Mouse (Mus musculus) embryonic facial prominence, embryonic 10.5 days (tissue): ENCODE measurements at regions not wholly inside any gene's neighbourhood (a gene's known extent, or its start where the extent isn't known, plus 50 kb on each side); places are given as distances from the start of the nearest gene placed in this dataset.
"Not testable (repeated sequence)": the region's sequence is repeated elsewhere in the genome, so short reads cannot be mapped to it uniquely, and the experiment has no call there.

Source experiments
- DNase-seq: peaks from one replicate; pipeline ENCODE4 v3.0.0-alpha.2; 2017; ENCODE audit warnings: low spot score
- H3K27ac ChIP-seq: fragments of 300-500 bp; sonication (generic); replicated peaks from 2 replicates; pipeline ENCODE4 v1.5.1; 2016; ENCODE audit warnings: mild to moderate bottlenecking
- H3K27me3 ChIP-seq: fragments of 300-500 bp; sonication (generic); replicated peaks from 2 replicates; pipeline ENCODE4 v1.6.1; 2016; ENCODE audit warnings: low read depth, mild to moderate bottlenecking; ENCODE audit not compliant: poor library complexity, severe bottlenecking
- H3K36me3 ChIP-seq: fragments of 300-500 bp; sonication (generic); replicated peaks from 2 replicates; pipeline ENCODE4 v1.6.1; 2016; ENCODE audit warnings: mild to moderate bottlenecking, moderate library complexity
- H3K4me1 ChIP-seq: fragments of 300-500 bp; sonication (generic); 2 replicates; pipeline ENCODE4 v1.6.1; 2016
- H3K4me3 ChIP-seq: fragments of 300-500 bp; sonication (generic); 2 replicates; pipeline ENCODE4 v1.5.1; 2016; ENCODE audit warnings: mild to moderate bottlenecking, moderate library complexity
- H3K9me3 ChIP-seq: fragments of 300-500 bp; sonication (generic); 2 replicates; pipeline ENCODE4 v1.6.1; 2016; ENCODE audit warnings: mild to moderate bottlenecking
- WGBS: fragments of 180-500 bp; shearing (Covaris S2); methylation state at CpG from one replicate; pipeline ENCODE4 v1.1.7; 2016; 5-methylcytosine and 5-hydroxymethylcytosine counted together

GRCm38 (mm10) chr7:15279397-15279796 is 109.1 kb upstream of the Obox2 start:
- 91% methylated on average over 5 of the region's 5 CpGs for WGBS
- H3K9me3 ChIP-seq: peaks cover 52% of the 10 kb centered on the region
- DNase-seq: not testable (repeated sequence)

DNA sequence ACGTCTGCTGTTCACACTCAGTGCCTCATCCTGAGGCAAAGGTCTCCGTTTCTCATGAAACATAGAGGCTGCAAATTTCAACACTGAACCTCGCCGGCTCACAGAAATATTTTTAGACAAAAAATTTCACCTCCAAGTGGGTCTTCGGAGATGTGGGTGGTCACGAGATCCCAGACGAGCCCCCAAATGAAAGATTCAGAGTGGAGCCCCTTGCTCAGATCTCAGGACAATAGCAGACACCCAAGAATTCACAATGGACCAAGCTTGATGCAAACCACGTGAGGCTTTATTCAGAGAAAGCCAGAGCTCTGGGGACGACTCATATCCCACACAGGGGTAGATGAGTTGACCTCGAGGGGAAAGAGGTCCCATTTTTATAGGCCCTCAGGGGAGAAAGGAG is 108.4 kb upstream of the Obox2 start:
- 78% methylated on average over 10 of the region's 10 CpGs for WGBS
- H3K36me3 ChIP-seq, H3K27ac ChIP-seq, H3K27me3 ChIP-seq, DNase-seq, H3K4me3 ChIP-seq, H3K4me1 ChIP-seq: not testable (repeated sequence)
- peaks cover 53% of the 10 kb centered on the region for H3K9me3 ChIP-seq

More at GRCm38 (mm10) chr7:15279397-15279796, 109.1 kb upstream of the Obox2 start:
- H3K4me3 ChIP-seq, H3K27me3 ChIP-seq, H3K36me3 ChIP-seq, H3K4me1 ChIP-seq, H3K27ac ChIP-seq: not testable (repeated sequence)

DNA sequence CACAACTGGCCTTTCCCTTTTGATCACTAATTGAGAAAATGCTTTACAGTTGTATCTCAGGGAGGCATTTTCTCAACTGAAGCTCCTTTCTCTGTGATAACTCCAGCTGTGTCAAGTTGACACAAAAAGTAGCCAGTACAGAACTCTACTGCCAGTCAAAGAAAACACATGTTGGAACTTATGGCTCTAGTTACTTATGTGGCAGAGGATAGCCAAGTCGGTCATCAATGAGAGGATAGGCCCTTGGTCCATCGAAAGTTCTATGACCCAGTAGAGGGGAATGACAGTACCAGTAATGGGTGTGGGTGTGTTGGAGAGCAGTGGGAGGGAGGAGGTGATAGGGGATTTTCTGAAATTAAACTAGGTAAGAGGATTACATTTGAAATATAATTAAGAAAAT is 100.7 kb upstream of the Obox2 start:
- not testable (repeated sequence) for H3K4me1 ChIP-seq, H3K27me3 ChIP-seq, H3K36me3 ChIP-seq, DNase-seq, H3K4me3 ChIP-seq, H3K27ac ChIP-seq
- WGBS: 87% methylated on average over 2 of the region's 2 CpGs
- peaks cover 41% of the 10 kb centered on the region for H3K9me3 ChIP-seq

DNA sequence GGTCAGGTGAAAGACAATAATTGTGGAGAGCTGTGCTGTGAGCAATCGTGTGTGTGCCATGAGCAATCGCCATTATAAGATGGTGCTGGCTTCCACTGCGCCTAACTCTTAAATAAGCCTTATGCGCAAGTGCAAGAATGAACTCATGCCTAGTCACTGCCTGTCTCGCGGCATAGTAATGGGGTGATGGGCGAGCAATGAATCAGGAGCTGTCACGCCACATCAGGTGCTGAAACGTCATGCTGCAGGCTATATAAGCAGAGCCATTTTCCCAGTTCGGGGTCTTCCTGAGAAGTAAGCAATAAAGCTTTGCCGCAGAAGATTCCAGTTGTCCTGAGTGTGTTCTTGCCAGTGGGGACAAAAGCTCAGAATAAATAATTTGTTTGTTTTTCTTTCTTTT is 59.0 kb upstream of the Obox2 start:
- WGBS: 79% methylated on average over 11 of the region's 11 CpGs
- peaks cover 23% of the 10 kb centered on the region for H3K9me3 ChIP-seq
- DNase-seq, H3K27me3 ChIP-seq, H3K36me3 ChIP-seq, H3K4me3 ChIP-seq, H3K4me1 ChIP-seq, H3K27ac ChIP-seq: not testable (repeated sequence)
